In the genomic region with DNA sequence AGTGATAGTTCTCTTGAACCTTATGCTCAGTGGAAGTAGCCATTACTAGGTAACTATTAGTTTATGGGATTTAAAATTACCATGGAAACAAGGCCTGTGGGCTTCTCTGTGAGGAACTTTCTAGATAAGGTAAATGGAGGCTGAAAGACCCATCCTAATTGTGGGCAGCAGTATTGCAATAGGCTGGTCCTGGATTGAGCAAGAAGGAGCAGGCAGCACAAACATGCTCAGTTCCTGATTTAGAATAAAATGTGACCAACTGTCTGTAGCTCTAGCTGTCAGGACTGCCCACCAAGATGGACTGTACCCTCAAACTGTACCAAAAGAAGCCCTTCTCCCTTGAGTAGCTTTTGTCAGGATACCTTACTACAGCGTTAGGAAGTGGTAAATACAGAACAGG, we compare ENCODE assay signal across 27 mouse cellular contexts.
DNase-seq lines count a peak whose midpoint lies in the region; ATAC-seq and TF ChIP-seq lines count a peak whose summit lies in the region.
"Had no signal": no experiment of that assay in that cellular context is flagged by ENCODE, and none has a peak within 500 bp of the region (broad histone marks: within the 10 kb centered on the region; RNA-seq: fewer than 3 reads in every experiment).

No protein-coding gene starts in this region.

- no peak overlapping the region for H3K4me2 ChIP-seq in midbrain, postnatal 0 days (ENCODE audit: low read depth, low read length, poor library complexity, severe bottlenecking)
- H3K4me2 ChIP-seq: embryonic facial prominence, embryonic 13.5 days; embryonic facial prominence, embryonic 15.5 days; forebrain, embryonic 12.5 days had no signal

- H3K27me3 ChIP-seq in midbrain, postnatal 0 days (ENCODE audit: insufficient read depth, low read length), result no peaks in the 10 kb centered on the region
- H3K27me3 ChIP-seq: CH12.LX; embryonic facial prominence, embryonic 13.5 days; embryonic facial prominence, embryonic 15.5 days; forebrain, embryonic 12.5 days; Patski had no signal

- H3K9ac ChIP-seq in midbrain, postnatal 0 days (replicated peaks; ENCODE audit: low read length, poor library complexity, severe bottlenecking), result no peak overlapping the region
- H3K9ac ChIP-seq: embryonic facial prominence, embryonic 13.5 days; embryonic facial prominence, embryonic 15.5 days; forebrain, embryonic 12.5 days had no signal

- no peak overlapping the region for H3K4me3 ChIP-seq in midbrain, postnatal 0 days (ENCODE audit: low read depth, low read length)
- H3K4me3 ChIP-seq: embryonic facial prominence, embryonic 13.5 days; embryonic facial prominence, embryonic 15.5 days; erythroblast, embryonic 14.5 days; forebrain, embryonic 10.5 days; forebrain, embryonic 12.5 days had no signal

- H3K27ac ChIP-seq in midbrain, postnatal 0 days (ENCODE audit: low read depth, low read length), result no peak overlapping the region
- H3K27ac ChIP-seq: embryonic facial prominence, embryonic 13.5 days; embryonic facial prominence, embryonic 15.5 days; forebrain, embryonic 10.5 days; forebrain, embryonic 12.5 days had no signal

- TF ChIP-seq CTCF in midbrain, postnatal 0 days (IDR thresholded peaks at IDR 0.05), result no peak

- no peaks in the 10 kb centered on the region for H3K36me3 ChIP-seq in midbrain, postnatal 0 days (ENCODE audit: insufficient read depth, low read length)
- H3K36me3 ChIP-seq: embryonic facial prominence, embryonic 13.5 days; embryonic facial prominence, embryonic 15.5 days; forebrain, embryonic 10.5 days; forebrain, embryonic 12.5 days; G1E had no signal

- peak; percentile 89 for ATAC-seq in granulocyte monocyte progenitor cell, adult 5-6 weeks (replicated peaks; ENCODE audit: poor library complexity, severe bottlenecking)
- ATAC-seq in megakaryocyte progenitor cell, adult 5-6 weeks (replicated peaks; ENCODE audit: poor library complexity), result peak; percentile 70
- ATAC-seq in midbrain, postnatal 0 days (ENCODE audit: low FRiP score), result no peak
- ATAC-seq: activated CD4-positive, CD25-positive, alpha-beta regulatory T cell, adult 4 months; CD4-positive, CD25-positive, alpha-beta regulatory T cell, adult 4 months; forebrain, embryonic 14.5 days; forebrain, embryonic 16.5 days; Patski had no signal

- no peaks in the 10 kb centered on the region for H3K9me3 ChIP-seq in midbrain, postnatal 0 days (ENCODE audit: low read length)
- H3K9me3 ChIP-seq: embryonic facial prominence, embryonic 13.5 days; embryonic facial prominence, embryonic 15.5 days; forebrain, embryonic 10.5 days; forebrain, embryonic 12.5 days had no signal

- WGBS in midbrain, postnatal 0 days, result 90% methylated on average over 1 of the region's 1 CpGs

- DNase-seq in 416B (ENCODE audit: low read depth), result peak; percentile 42
- no peak for DNase-seq in frontal cortex, postnatal 36 days (ENCODE audit: low spot score in 2 of 2)
- no peak for DNase-seq in midbrain, postnatal 0 days (ENCODE audit: low spot score)
- DNase-seq in layer of hippocampus, adult 11-12 months (ENCODE audit: low spot score), result no peak
- DNase-seq: adrenal gland, adult 8-10 months; adrenal gland, postnatal 14 days; adrenal gland, postnatal 36 days; B cell, adult 2 months; cerebellum, adult 11-12 months; cerebellum, adult 2 months; cerebellum, adult 9-10 months; cerebellum, postnatal 10 days; cerebellum, postnatal 25 days had no signal

- H3K4me1 ChIP-seq in midbrain, postnatal 0 days (ENCODE audit: insufficient read depth, low read length), result no peaks in the 10 kb centered on the region
- H3K4me1 ChIP-seq: embryonic facial prominence, embryonic 13.5 days; embryonic facial prominence, embryonic 15.5 days; forebrain, embryonic 12.5 days had no signal
